Mouse (Mus musculus): ENCODE results near the gene Milr1. TPM values are rescaled to one million over a fixed set of nuclear protein-coding genes. Genes with fewer than 3 reads are reported as not detected.

Gene Milr1
- polyA plus RNA-seq (2012; rRNA removed) (0.86 and 1.9 TPM in 2 replicates), polyA plus RNA-seq (2014; fragmentation: Nextera tagmentation; extraction: Ambion mirVana) (2.1 and 3.1 TPM in 2 replicates)

DNA sequence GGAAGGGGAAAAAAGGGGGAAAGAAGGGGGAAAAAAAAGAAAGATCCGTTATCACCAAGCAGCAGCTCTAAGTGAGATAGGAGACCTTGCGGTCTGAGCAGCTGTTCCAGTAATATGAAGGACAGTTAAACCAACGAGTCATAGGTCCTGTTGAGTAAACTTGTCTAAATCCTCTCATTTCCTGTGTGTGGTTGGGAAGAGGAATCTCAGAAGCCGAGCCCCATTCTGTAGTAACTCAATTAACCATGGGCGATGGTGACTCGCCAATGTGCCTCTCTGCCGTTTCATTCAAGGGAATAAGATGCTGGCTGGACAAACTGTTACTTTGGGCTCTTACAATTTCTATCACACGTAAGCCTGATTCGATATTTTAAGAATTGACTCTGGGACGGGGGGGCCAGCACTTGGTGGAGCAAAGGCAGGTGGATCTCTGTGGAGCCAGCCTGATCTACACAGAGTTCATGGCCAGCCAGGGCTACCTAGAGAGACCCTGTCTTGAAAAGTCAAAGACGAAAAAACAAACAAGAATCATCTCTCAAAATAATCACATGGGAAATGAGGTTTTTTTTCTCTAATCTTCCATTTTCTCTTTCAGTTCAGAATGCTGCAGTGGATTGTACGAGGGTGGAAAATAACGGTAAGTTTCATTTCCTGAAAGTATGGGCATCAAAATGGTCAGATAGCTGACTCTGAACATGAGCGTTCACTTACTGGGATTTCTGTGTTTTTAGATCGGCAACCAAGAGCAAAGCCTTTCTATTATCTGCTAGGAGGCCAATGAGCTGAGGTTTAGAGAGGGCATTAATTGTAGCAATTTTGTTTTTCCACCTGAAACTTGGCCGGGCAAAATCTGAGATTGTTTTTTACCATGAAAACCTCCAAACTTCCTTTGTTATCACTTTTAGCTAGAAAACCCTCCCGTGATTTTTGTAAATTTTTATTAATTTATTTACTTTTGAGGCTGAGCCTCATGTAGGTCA lies at the start of gene Milr1:
Gene Milr1 (plus strand): TSS at position 188 of the 980 bp plus-strand sequence.
- DNase-seq (ENCODE audit: low spot score) (no peak), ATAC-seq (ENCODE audit: low FRiP score, low read depth) (no peak)
- 85% methylated on average over 17 of the region's 17 CpGs for WGBS
- Histone ChIP-seq H3K4me3 (replicated peaks; ENCODE audit: low read length) (no peak within 1 kb of the TSS), H3K9me3 (ENCODE audit: control insufficient read depth, low read length) (no peaks in the 10 kb centered on the region), H3K4me2 (replicated peaks; ENCODE audit: low read depth, low read length, severe bottlenecking) (no peak within 1 kb of the TSS), H3K27ac (replicated peaks; ENCODE audit: low read depth, low read length) (no peak within 1 kb of the TSS), H3K36me3 (ENCODE audit: control insufficient read depth, insufficient read depth, low read length) (no peaks in the 10 kb centered on the region), H3K9ac (ENCODE audit: low read depth, low read length, severe bottlenecking) (no peak within 1 kb of the TSS), H3K27me3 (ENCODE audit: control insufficient read depth, insufficient read depth, low read length) (no peaks in the 10 kb centered on the region), H3K4me1 (ENCODE audit: control insufficient read depth, insufficient read depth, low read length) (no peaks in the 10 kb centered on the region)
- TF ChIP-seq POLR2A (IDR thresholded peaks at IDR 0.05; ENCODE audit: borderline replicate concordance, extremely low read depth, insufficient read depth, insufficient read length) = no peak

GRCm38 (mm10) chr11:106701589-106701988 lies 49.4 kb upstream of the Milr1 start:
- Histone ChIP-seq H3K9ac (ENCODE audit: low read depth, low read length, severe bottlenecking) (no peak overlapping the region), H3K27me3 (ENCODE audit: control insufficient read depth, insufficient read depth, low read length) (no peaks in the 10 kb centered on the region), H3K4me1 (ENCODE audit: control insufficient read depth, insufficient read depth, low read length) (no peaks in the 10 kb centered on the region), H3K9me3 (ENCODE audit: control insufficient read depth, low read length) (no peaks in the 10 kb centered on the region), H3K27ac (replicated peaks; ENCODE audit: low read depth, low read length) (no peak overlapping the region), H3K36me3 (ENCODE audit: control insufficient read depth, insufficient read depth, low read length) (no peaks in the 10 kb centered on the region), H3K4me3 (replicated peaks; ENCODE audit: low read length) (no peak overlapping the region), H3K4me2 (replicated peaks; ENCODE audit: low read depth, low read length, severe bottlenecking) (no peak overlapping the region)
- ATAC-seq (ENCODE audit: low FRiP score, low read depth) = no peak
- WGBS = 75% methylated on average over 9 of the region's 9 CpGs
- DNase-seq (ENCODE audit: low spot score) = no peak
- TF ChIP-seq POLR2A (IDR thresholded peaks at IDR 0.05; ENCODE audit: borderline replicate concordance, extremely low read depth, insufficient read depth, insufficient read length) = no peak

DNA sequence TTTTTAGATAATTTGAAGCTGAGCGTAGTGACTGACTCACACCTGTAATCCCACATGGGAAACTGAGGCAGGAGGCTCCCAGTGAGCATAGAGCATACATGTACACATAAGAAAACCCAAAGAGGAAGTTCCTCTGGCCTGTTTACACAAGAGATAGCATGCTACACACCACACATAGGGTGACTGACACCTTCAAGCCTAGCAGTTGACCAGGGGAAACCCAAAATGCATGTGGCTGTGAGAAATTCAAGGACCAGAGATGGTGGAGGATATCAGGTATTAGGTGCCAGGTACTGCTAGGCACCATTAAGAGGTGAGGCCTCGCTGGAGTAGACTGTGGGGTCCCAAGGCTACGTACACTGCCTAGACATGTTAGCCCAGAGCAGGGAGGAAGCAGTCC lies 48.4 kb upstream of the Milr1 start:
- Histone ChIP-seq H3K4me3 (replicated peaks; ENCODE audit: low read length) (no peak overlapping the region), H3K4me2 (replicated peaks; ENCODE audit: low read depth, low read length, severe bottlenecking) (no peak overlapping the region), H3K9ac (ENCODE audit: low read depth, low read length, severe bottlenecking) (no peak overlapping the region), H3K36me3 (ENCODE audit: control insufficient read depth, insufficient read depth, low read length) (no peaks in the 10 kb centered on the region), H3K4me1 (ENCODE audit: control insufficient read depth, insufficient read depth, low read length) (no peaks in the 10 kb centered on the region), H3K27ac (replicated peaks; ENCODE audit: low read depth, low read length) (no peak overlapping the region), H3K27me3 (ENCODE audit: control insufficient read depth, insufficient read depth, low read length) (no peaks in the 10 kb centered on the region), H3K9me3 (ENCODE audit: control insufficient read depth, low read length) (no peaks in the 10 kb centered on the region)
- WGBS = 74% methylated on average over 3 of the region's 3 CpGs
- DNase-seq (ENCODE audit: low spot score) (no peak), ATAC-seq (ENCODE audit: low FRiP score, low read depth) (no peak)
- TF ChIP-seq POLR2A (IDR thresholded peaks at IDR 0.05; ENCODE audit: borderline replicate concordance, extremely low read depth, insufficient read depth, insufficient read length) = no peak

DNA sequence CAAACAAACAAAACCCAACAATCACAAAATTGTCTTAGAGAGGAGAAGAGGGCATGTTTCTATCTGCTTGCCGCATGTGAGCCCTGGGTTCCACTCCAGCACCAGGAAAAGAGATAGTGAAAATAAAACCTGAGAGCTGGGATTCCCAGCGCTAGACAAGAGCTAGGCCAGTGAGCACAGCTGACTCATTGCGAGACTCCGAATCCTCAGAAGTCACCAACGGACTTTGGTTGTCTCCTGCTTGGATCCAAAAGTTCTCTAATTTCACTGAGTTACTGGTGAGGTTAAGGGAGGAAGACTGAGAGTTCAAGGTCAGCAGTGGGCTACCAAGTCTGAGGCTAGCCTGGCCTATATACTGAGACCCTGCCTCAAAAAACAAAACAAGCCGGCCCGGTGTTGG lies 47.1 kb upstream of the Milr1 start:
- H3K4me3 ChIP-seq (replicated peaks; ENCODE audit: low read length) = no peak overlapping the region
- H3K4me1 ChIP-seq (ENCODE audit: control insufficient read depth, insufficient read depth, low read length) = no peaks in the 10 kb centered on the region
- no peak overlapping the region for H3K4me2 ChIP-seq (replicated peaks; ENCODE audit: low read depth, low read length, severe bottlenecking)
- DNase-seq (ENCODE audit: low spot score) = no peak
- no peak overlapping the region for H3K27ac ChIP-seq (replicated peaks; ENCODE audit: low read depth, low read length)
- no peaks in the 10 kb centered on the region for H3K27me3 ChIP-seq (ENCODE audit: control insufficient read depth, insufficient read depth, low read length)
- no peak overlapping the region for H3K9ac ChIP-seq (ENCODE audit: low read depth, low read length, severe bottlenecking)
- WGBS = 92% methylated on average over 7 of the region's 7 CpGs
- no peaks in the 10 kb centered on the region for H3K9me3 ChIP-seq (ENCODE audit: control insufficient read depth, low read length)
- no peak for TF ChIP-seq POLR2A (IDR thresholded peaks at IDR 0.05; ENCODE audit: borderline replicate concordance, extremely low read depth, insufficient read depth, insufficient read length)
- ATAC-seq (ENCODE audit: low FRiP score, low read depth) = no peak
- H3K36me3 ChIP-seq (ENCODE audit: control insufficient read depth, insufficient read depth, low read length) = no peaks in the 10 kb centered on the region

DNA sequence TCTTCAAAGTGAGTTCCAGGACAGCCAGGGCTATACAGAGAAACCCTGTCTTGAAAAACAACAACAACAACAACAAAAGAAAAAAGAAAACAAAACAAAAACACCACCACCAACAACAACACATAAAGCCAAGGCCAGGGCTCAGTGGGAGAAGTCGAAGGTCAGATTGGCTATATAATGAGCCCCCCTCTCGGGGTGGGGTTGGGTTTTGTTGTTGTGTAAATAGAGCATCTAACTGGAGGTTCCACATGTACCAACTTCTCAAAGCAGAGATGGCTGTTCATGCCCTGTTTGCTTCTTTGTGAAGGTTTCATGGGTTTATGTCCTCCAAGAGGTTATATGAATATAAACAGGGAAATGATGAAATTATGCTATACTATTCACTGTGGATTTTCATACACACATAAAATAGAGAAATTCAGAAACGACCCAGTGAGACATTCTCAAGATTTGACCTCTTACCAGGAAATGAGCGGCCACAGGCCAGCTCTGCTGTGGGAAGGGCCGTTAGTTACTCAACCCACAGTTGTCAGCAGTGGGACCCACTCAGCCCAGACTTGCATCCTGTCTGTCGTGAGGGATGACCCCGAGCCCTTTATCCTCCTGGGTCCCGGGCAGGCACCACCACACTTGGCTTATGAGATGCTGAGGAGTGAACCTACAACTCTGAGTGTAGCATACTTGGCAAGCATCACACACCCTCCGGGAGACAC lies 46.5 kb upstream of the Milr1 start:
- no peak for ATAC-seq (ENCODE audit: low FRiP score, low read depth)
- no peak for TF ChIP-seq POLR2A (IDR thresholded peaks at IDR 0.05; ENCODE audit: borderline replicate concordance, extremely low read depth, insufficient read depth, insufficient read length)
- WGBS = 70% methylated on average over 9 of the region's 9 CpGs

More for the DNA sequence above, 46.5 kb upstream of the Milr1 start:
- Histone ChIP-seq H3K27me3 (ENCODE audit: control insufficient read depth, insufficient read depth, low read length) (no peaks in the 10 kb centered on the region), H3K9ac (ENCODE audit: low read depth, low read length, severe bottlenecking) (no peak overlapping the region), H3K36me3 (ENCODE audit: control insufficient read depth, insufficient read depth, low read length) (no peaks in the 10 kb centered on the region), H3K27ac (replicated peaks; ENCODE audit: low read depth, low read length) (0 out of 2 replicates have a peak overlapping the region, but pooled peaks have one; percentile 8), H3K4me3 (replicated peaks; ENCODE audit: low read length) (no peak overlapping the region), H3K9me3 (ENCODE audit: control insufficient read depth, low read length) (no peaks in the 10 kb centered on the region), H3K4me1 (ENCODE audit: control insufficient read depth, insufficient read depth, low read length) (0 out of 2 replicates have a peak, but pooled peaks cover 3% of the 10 kb centered on the region), H3K4me2 (replicated peaks; ENCODE audit: low read depth, low read length, severe bottlenecking) (no peak overlapping the region)
- DNase-seq (ENCODE audit: low spot score) = no peak
